Mouse (Mus musculus): ENCODE results near the gene Psmd9.

Psmd9 gene

DNA sequence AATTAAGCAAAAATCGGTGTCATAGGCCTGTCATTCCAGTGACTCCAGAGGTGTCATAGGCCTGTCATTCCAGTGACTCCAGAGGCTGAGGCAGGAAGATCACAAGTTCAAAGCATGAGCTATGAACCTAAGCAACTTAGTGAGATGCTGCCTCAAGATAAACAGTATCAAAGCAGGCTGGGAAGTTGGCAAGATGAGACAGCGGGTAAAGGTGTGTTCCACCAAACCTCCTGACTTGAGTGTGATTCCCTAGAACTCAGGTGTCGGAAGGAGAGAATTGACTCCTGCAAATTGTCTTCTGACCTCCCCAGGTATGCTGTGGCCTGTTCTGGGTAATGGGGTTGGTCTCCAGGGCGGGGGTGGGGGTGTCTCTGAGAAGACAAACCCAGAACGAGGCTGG lies at the start of gene Psmd9:
TSS of gene Psmd9 (plus strand) at position 130 of the 400 bp plus-strand sequence.
- DNase-seq: no peak

- DNase-seq: peak; percentile 71 to 73
Observed at GRCm38 (mm10) chr5:123120624-123121215, 48.5 kb upstream of the Psmd9 start.

DNA sequence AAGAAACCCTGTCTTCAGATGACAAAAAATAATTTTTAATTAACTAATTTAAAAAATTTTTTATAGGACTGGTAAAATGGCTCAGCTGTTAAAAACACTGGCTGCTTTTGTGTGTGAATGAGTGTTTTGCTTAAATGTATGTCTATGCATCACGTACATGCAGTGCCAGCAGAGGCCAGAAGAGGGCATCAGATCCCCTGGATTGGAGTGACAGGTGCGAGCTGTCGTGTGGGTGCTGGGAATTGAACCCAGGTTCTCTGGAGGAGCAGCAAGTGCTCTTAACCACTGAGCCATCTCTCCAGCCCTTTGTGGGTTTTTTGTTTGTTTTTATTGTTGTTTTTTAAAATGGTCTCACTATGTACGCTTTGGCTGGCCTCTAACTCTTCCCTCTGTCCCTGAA lies 47.0 kb upstream of the Psmd9 start:
- DNase-seq: peak in 1 of 2 experiments; percentile 60

GRCm38 (mm10) chr5:123125105-123125504 lies 44.1 kb upstream of the Psmd9 start:
- no peak for DNase-seq

GRCm38 (mm10) chr5:123125638-123126406 lies 43.4 kb upstream of the Psmd9 start:
- DNase-seq: peak in 1 of 2 experiments; percentile 3

DNA sequence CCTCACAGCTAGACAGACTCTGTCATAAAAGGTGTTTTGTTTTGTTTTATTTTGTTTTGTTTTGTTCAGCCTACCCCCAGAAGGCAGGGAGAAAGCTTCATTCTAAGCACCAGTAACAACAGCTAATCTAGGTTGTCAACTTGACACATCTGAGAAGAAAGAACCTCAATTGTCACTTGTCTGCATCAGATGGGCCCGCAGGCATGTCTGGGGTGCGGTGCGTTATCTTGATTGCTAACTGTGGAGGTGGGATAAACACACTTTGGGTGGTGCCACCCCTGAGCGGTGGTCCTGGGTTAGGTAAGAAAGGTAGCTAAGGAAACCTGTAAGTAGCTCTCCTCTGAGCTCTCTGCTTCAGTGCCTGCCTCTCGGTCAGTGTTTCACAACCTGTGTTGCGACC lies 42.2 kb upstream of the Psmd9 start:
- no peak for DNase-seq

- no peak for DNase-seq
Observed at GRCm38 (mm10) chr5:123128426-123129169, 40.6 kb upstream of the Psmd9 start.

GRCm38 (mm10) chr5:123129170-123129757 lies 39.9 kb upstream of the Psmd9 start:
- no peak for DNase-seq

DNA sequence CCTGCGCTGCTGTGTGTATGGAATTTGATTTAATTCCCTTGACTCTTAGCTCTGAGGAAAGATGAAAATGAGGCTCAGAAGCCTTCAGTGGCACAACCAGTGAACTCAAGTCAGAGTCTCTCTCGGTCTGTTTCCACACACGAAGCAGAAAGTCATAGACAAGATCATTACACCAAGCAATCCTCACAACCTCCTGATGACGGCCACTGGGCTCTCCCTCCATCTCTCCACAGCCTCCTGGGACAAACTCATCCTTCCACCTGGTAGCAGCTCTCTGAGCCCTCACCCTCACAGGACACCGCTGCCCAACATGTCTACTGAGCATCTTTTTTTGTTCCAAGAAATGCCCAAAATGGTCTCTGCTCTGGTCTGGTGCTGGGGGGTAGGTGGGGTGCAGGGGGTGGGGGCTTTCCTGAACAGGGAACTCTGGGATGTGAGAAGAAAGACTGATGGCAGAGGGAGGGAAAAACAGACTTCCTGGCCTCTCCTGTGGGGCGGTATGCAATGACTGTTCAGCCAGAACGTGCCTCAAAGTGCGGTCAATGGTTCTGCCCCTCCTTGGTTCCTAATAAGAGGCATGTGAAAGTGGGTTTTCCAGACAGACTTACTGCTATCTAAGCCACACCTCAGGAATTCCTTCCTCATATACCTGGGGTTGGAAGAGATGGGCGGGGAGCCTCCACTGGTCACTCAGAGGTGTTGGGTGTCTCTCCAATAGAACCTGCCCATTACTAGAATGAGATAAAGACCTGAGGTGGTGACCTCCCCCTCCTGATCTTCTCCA lies 39.0 kb upstream of the Psmd9 start:
- no peak for DNase-seq

DNA sequence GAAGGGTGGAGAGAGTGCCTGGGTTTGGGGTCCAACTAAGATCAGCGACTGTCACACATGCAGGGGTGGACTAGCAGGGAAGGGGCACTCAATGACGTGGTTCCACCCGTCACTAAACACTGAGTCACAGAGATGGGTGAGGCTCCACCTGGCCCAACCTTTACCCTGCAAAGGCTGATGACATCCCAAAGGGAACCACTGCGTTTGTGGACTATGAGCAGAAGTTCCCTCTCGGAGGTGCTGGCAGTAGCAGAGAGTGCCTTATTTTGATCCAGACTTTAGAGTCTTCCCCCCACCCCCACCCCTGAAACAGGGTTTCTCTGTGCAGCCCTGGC lies 38.4 kb upstream of the Psmd9 start:
- DNase-seq: no peak

GRCm38 (mm10) chr5:123132308-123133071 lies 36.7 kb upstream of the Psmd9 start, which contains the start of gene Rhof:
Gene Rhof (minus strand): TSS chr5:123132692.
- peak; percentile 93 to 96 for DNase-seq

DNA sequence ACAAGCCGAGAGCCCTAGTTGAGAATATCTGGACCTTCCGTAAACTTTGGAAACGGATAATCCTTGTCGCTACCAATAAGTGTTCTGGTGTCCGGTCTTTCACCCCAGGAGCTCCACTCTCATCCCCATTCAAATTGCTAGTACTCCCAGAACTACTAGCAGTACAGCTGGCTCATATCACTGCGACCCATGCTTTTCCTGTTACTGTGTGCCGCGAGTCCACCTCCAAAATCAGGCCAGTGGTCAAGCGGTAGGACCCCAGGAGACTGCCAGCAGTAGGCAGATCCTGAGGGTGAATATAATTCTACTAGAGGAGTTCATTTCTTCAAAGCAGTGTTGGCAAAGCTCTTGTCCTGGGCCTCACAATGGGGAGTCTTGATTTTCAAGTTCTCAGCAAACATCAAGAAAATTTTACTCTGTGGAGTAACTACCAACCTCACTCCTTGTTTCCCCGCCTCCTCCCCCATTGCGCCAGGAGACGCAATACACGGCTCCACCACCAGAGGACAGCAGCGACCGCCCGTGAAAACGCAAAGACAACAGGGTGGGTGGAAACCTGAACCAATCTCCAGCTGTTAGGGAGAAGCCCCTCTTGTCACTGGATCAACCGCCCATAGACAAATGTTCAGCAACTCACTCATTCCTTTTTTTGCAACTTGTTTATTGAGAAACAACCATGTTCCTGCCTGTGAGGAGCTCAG lies 36.0 kb upstream of the Psmd9 start:
- DNase-seq: peak; percentile 92 to 95

- peak; percentile 62 to 70 for DNase-seq
Observed at GRCm38 (mm10) chr5:123133784-123134143, 35.4 kb upstream of the Psmd9 start.

GRCm38 (mm10) chr5:123134186-123134874 lies 34.9 kb upstream of the Psmd9 start:
- peak; percentile 88 to 92 for DNase-seq

- no peak for DNase-seq
Observed at GRCm38 (mm10) chr5:123134875-123135382, 34.3 kb upstream of the Psmd9 start.

DNA sequence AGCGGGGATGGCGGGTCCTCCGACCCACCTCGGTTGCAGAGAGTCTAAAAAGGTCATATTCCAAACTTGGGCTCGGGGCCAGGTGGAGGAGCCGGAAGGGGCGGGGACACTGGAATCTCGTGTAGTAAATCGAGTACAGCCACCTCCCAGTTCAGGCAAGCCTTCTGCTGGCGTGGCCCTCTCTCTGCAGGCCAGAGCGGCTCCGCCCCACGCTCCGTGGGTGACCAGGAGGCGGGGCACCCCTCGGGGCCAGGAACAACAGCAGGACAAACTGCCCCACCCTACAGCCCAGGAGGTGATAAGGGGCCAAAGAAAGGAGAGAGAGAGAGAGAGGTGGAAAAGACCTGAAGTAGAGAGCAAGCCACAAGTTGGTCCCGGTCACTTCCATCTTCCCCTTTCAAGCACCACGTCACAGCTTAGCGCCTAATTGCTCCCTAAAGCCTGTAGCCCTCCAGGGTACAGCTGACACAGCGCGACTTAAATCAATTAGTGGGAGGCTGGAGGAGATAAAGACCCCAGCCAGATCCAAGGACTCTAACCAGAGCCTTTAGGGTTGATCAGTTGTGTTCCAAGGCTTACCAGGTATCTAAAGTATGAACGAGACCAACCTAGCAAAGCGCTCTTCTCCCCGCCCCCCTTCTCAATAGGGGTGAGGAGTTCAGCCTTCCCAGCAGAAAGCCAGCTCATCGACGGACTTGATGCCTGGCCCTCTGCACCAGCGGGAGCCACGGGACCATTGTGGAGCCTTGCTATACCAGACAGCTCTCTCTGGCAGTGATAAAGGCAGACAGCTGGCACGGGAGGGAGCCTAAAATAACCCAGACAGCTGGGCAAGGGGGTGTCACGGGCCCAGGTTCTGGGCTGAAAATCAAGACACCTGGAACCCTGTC lies 33.5 kb upstream of the Psmd9 start:
- DNase-seq: peak; percentile 85 to 88

- DNase-seq: peak; percentile 89 to 92
Observed at GRCm38 (mm10) chr5:123136361-123137043, 32.7 kb upstream of the Psmd9 start.
